Mouse (Mus musculus): ENCODE data around the gene Esr2.

DNA sequence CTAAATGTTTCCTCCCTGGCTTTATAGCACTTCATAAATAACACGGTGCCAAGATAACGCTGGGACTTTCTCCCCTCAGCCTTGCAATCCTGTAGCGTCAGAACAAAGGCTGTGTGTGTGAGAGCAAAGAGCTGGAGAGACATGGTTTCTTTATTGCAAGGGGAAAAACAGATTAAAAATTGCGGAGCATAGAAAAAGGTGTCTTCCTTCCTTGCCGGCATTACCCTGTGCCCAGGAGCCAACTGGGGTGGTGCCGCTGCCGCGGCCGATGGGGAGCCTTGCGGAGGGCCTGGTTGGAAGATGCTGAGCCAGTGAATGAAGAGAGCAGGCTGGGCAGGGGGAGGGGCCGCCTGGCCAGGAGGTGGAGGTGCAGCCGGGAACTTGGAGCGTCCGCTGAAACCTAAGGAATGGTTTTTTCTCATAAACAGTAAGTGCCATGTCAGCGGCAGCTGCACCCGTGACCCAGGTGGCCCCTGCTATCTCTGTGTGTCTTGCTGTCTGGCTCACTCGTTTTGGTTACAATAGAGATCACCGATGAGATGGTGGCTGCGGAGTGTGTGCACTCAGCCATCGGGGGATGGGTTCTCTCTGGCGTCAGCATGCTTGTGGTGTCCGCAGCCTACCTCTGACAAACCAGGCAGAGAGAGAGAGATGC, 95.4 kb downstream of the Esr2 start:
- TF ChIP-seq CTCF (IDR thresholded peaks at IDR 0.05) (no peak), EP300 (IDR thresholded peaks at IDR 0.05; ENCODE audit: insufficient read depth, low read depth, low read length) (no peak)
